In genomic region chr4:108459231-108460155, GRCm38 (mm10) we compare ENCODE assay signal across 8 mouse cellular contexts. TPM values are rescaled to one million over a fixed set of nuclear protein-coding genes. Genes with fewer than 3 reads are reported as not detected.
DNase-seq lines count a peak whose midpoint lies in the region; ATAC-seq lines count a peak whose summit lies in the region.

Tut4 (plus strand) TSS chr4:108459426.

- H3K27me3 ChIP-seq in hindbrain, embryonic 14.5 days (ENCODE audit: control insufficient read depth, insufficient read depth, low read length) = no peaks in the 10 kb centered on the region

- DNase-seq in NIH3T3 (ENCODE audit: low read depth) = peak; percentile 95
- DNase-seq in cerebellum, postnatal 10 days = peak; percentile 98 to 99
- peak; percentile 53 to 59 for DNase-seq in frontal cortex, postnatal 25 days (ENCODE audit: low spot score in 2 of 2)
- DNase-seq in hindbrain, embryonic 14.5 days (ENCODE audit: low spot score) = peak; percentile 86
- peak; percentile 84 for DNase-seq in layer of hippocampus, postnatal 36 days
- peak; percentile 84 for DNase-seq in lung, postnatal 36 days
- DNase-seq in retina, postnatal 1 day = peak; percentile 98
- peak; percentile 61 to 75 for DNase-seq in urinary bladder, adult 18-20 months (ENCODE audit: low spot score in 2 of 2)

- H3K9ac ChIP-seq in hindbrain, embryonic 14.5 days = peak within 1 kb of the TSS; percentile 90

- H3K27ac ChIP-seq in hindbrain, embryonic 14.5 days = peak within 1 kb of the TSS; percentile 98

- ATAC-seq in hindbrain, embryonic 14.5 days (ENCODE audit: low FRiP score) = peak; percentile 92

- under 1% methylated on average over 83 of the region's 97 CpGs for WGBS in hindbrain, embryonic 14.5 days

- H3K4me3 ChIP-seq in hindbrain, embryonic 14.5 days (replicated peaks; ENCODE audit: low read length) = peak within 1 kb of the TSS; percentile 93

- H3K4me1 ChIP-seq in hindbrain, embryonic 14.5 days (replicated peaks; ENCODE audit: control insufficient read depth, insufficient read depth, low read length) = peaks cover 12% of the 10 kb centered on the region

- peak within 1 kb of the TSS; percentile 66 for H3K4me2 ChIP-seq in hindbrain, embryonic 14.5 days (replicated peaks)

- H3K9me3 ChIP-seq in hindbrain, embryonic 14.5 days (ENCODE audit: control insufficient read depth, low read length) = no peaks in the 10 kb centered on the region

- 0 out of 2 replicates have a peak, but pooled peaks cover 7% of the 10 kb centered on the region for H3K36me3 ChIP-seq in hindbrain, embryonic 14.5 days (replicated peaks; ENCODE audit: control insufficient read depth, insufficient read depth)

RNA-seq across cellular contexts. Expression of gene Tut4, which starts in this region (rescaled TPM):
- polyA plus RNA-seq in hindbrain, embryonic 14.5 days (2014; fragmentation: Nextera tagmentation; extraction: Ambion mirVana) = 37.7 and 54.8 TPM in 2 replicates
- 10 to 100 TPM; 39.3 to 40.2 TPM for total RNA-seq in layer of hippocampus, postnatal 36 days (2021)

Comparison
In these comparisons a context has a peak if more than half of its experiments do, and no peak if none do; other contexts are left out.
1. Peak in every context shown above with its lines: DNase-seq, ATAC-seq, H3K4me3 ChIP-seq and H3K27ac ChIP-seq.